Mouse (Mus musculus): ENCODE data around the gene Gm21921. TPM values are rescaled to one million over a fixed set of nuclear protein-coding genes. Genes with fewer than 3 reads are reported as not detected.
"Not testable (repeated sequence)": the region's sequence is repeated elsewhere in the genome, so short reads cannot be mapped to it uniquely, and the experiment has no call there.

Gene Gm21921
- not detected in 2 replicates for polyA plus RNA-seq (2012; ENCODE audit: insufficient read depth, insufficient read length, missing spikeins)

- H3K4me3 ChIP-seq (ENCODE audit: insufficient read depth, low read depth, low read length); H3K4me1 ChIP-seq (ENCODE audit: control insufficient read depth, insufficient read depth, insufficient read length, low read length); H3K27ac ChIP-seq (replicated peaks; ENCODE audit: low read depth, low read length): not testable (repeated sequence)
Measured at GRCm38 (mm10) chrY:24796143-24796542, at the start of gene Gm21921. Gene Gm21921, minus strand, starts transcription at chrY:24796243.

All from brown adipose tissue, adult 24 weeks (tissue).